Mouse (Mus musculus) adrenal gland, adult 18-20 months (tissue): Measurements from ENCODE around the gene Nid2. TPM values are rescaled to one million over a fixed set of nuclear protein-coding genes. Genes with fewer than 3 reads are reported as not detected.

Experiments used
- DNase-seq, 2 experiments: peaks; one replicate each; pipeline ENCODE4 v3.0.0; 2021 to 2022; ENCODE audit warnings: low spot score in 2 of 2
- total RNA-seq, 2 experiments: library from RNA; stranded (reverse); gene quantifications; 1 replicate in 1 of 2; 2 replicates in 1 of 2; pipeline ENCODE4 v1.2.3; 2021

Gene Nid2
- total RNA-seq, 2 experiments from 2014 or later = 8.1 to 14.2 TPM

- peak; percentile 65 for DNase-seq
Observed at GRCm38 (mm10) chr14:19839600-19840332, 88.7 kb downstream of the Nid2 start.

GRCm38 (mm10) chr14:19853471-19853870, 102.4 kb downstream of the Nid2 start:
- DNase-seq = no peak

GRCm38 (mm10) chr14:19858279-19858678, 107.2 kb downstream of the Nid2 start:
- no peak for DNase-seq

- DNase-seq = no peak
Observed at GRCm38 (mm10) chr14:19858808-19859776, 108.0 kb downstream of the Nid2 start.

- DNase-seq = no peak
Observed at GRCm38 (mm10) chr14:19860281-19860680, 109.2 kb downstream of the Nid2 start.

Other genes with a start within 250 kb of the Nid2 start
- not detected for gene Gm2244, start 201.3 kb upstream of the Nid2 start, total RNA-seq
- gene Gm2237, start 166.1 kb upstream of the Nid2 start, total RNA-seq = 1 to 10 TPM in 1 of 2 experiments, under 1 TPM in 1; 0.40 to 1.4 TPM
- not detected for gene Gm5458, start 148.7 kb upstream of the Nid2 start, total RNA-seq
- gene Rtraf, start 72.6 kb downstream of the Nid2 start, total RNA-seq = 10 to 100 TPM; 70.4 to 77.9 TPM
- 10 to 100 TPM; 17.5 to 30.5 TPM for gene Gng2, start 226.4 kb downstream of the Nid2 start, total RNA-seq